Mouse (Mus musculus) cortical plate, adult 2 months (tissue): Measurements from ENCODE around the gene Susd1.

ENCODE experiments used
- CTCF ChIP-seq: fragments of 200-500 bp; IDR thresholded peaks from 2 replicates; pipeline ENCODE4 v1.5.1; 2011; ENCODE audit warnings: mild to moderate bottlenecking, control low read depth, low read length; ENCODE audit not compliant: insufficient read depth; ENCODE audit errors: extremely low read depth
- POLR2A ChIP-seq: fragments of 200-500 bp; IDR thresholded peaks from 2 replicates; pipeline ENCODE4 v1.6.1; 2011; ENCODE audit warnings: mild to moderate bottlenecking, low read length, control low read depth; ENCODE audit not compliant: insufficient read depth; ENCODE audit errors: extremely low read depth

- TF ChIP-seq POLR2A (no peak), CTCF (no peak)
These were observed 70.3 kb downstream of the Susd1 start for GRCm38 (mm10) chr4:59368118-59368517.
